Mouse (Mus musculus) left cerebral cortex, postnatal 10 days (tissue): Measurements from ENCODE around the gene Mta1. TPM values are rescaled to one million over a fixed set of nuclear protein-coding genes. Genes with fewer than 3 reads are reported as not detected.

Experiments used
- DNase-seq, 2 experiments: peaks; one replicate each; pipeline ENCODE4 v3.0.0; 2021 to 2022; ENCODE audit warnings: low spot score in 2 of 2, mixed read lengths in 1 of 2; ENCODE audit errors: extremely low spot score in 1 of 2
- intact Hi-C: fragments of 180-260 bp; cut with DNase I; formaldehyde crosslinking; loops from one replicate; pipeline ENCODE4 v1.15.1; 2025
- total RNA-seq, 2 experiments: library from RNA; stranded (reverse); gene quantifications; 2 replicates each; pipeline ENCODE4 v1.2.3; 2021

Gene Mta1
- total RNA-seq, 2 experiments from 2014 or later = 87.1 to 89.1 TPM

GRCm38 (mm10) chr12:113124726-113125125 is 26.6 kb downstream of the Mta1 start:
- DNase-seq = peak in 1 of 2 experiments; percentile 21
- intact Hi-C loops = no loop called here

DNA sequence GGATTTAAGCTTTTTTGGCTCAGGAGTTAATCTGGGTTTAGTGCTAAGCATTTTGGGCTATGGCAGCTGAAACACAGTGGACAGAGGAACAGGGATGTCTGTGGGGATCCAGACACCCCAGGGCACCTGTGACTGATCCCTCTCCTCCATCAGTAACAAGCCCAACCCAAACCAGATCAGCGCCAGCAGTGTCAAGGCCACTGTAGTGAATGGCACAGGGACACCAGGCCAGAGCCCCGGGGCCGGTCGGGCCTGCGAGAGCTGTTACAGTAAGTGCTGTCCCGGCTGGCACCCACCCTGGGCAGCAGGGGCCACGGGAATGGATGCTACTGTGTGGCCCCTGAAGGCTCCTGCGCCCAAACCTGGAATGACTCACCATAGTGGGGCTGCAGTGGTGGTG is 32.7 kb downstream of the Mta1 start:
- intact Hi-C loops = no loop called here
- peak in 1 of 2 experiments; percentile 31 for DNase-seq

DNA sequence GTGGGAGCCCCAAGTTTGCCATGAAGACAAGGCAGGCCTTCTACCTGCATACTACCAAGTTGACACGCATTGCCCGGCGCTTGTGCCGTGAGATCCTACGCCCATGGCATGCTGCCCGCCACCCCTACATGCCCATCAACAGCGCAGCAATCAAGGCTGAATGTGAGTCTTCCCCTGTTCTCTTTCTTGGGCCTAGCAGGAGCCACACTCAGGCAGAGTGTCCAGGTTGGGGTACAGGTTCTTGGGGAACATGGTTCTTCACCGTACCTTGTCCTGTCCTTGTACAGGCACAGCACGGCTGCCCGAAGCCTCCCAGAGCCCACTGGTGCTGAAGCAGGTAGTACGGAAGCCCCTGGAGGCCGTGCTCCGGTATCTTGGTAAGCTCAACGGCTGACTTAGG is 33.5 kb downstream of the Mta1 start:
- intact Hi-C loops = no loop called here
- DNase-seq = peak in 1 of 2 experiments; percentile 24

GRCm38 (mm10) chr12:113132567-113132966 is 34.5 kb downstream of the Mta1 start:
- intact Hi-C loops = no loop called here
- peak in 1 of 2 experiments; percentile 77 for DNase-seq

DNA sequence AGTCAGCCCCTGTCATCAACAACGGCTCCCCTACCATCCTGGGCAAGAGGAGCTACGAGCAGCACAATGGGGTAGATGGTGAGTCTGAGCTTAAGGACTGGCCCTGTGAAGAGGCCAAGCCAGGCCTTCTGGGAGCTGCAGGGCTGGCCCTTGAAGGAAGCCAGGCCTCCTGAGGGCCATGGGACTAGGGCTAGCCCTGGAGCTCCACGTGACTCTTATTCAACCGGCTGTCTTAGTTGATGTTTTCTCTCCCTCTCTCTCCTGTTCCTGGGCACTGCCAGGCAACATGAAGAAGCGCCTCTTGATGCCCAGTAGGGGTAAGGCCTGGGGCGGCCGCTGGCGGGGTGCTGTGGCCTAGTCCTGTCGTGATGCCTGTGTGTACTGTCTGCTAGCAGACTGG is 35.2 kb downstream of the Mta1 start:
- DNase-seq = no peak
- intact Hi-C loops = no loop called here

DNA sequence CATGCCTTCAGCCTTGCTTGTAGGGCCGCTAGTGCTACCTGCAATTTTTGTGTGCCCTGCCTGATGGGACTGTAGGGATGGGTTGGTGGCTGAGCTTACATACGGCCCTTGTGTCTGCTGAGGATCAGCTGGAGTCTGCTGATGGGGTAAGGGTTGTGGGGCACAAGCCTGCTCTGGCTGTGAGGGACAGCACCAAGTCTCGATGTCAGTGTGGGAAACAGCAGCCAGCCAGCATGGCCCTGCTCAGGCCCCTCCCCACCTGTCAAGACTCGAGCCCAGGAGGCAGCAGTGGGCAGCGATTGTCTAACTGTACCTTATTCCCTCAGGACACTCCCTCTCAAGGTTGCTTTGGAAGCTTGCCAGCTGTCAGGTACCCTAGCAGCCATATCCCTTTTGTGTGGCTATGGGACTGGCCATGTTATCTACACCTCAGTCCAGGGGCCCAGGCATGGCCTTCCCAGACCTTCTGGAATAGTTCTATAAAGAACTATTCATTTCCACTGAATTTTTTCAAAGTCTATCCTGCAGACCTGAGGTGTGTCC is 35.9 kb downstream of the Mta1 start:
- DNase-seq = no peak
- intact Hi-C loops = no loop called here

DNA sequence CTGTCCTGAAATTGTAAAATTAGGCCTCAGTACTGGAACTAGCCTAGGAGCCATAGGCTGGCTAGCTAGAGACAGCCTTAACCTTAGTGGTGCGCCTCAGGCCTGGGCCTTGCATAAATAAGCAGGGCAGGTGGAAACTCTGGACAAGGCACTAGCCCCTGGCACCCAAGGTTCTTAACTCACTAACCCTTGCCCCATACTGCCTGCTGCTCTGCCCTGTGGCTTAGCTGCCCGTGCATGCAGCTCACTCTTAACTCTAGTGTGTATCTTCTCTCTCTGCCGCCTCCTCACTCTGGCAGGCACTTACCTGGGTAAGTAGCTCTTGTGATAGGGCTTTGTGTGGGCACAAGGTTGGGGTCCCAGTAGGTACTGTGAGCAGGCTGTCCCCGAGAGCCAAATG is 36.4 kb downstream of the Mta1 start:
- no peak for DNase-seq

DNA sequence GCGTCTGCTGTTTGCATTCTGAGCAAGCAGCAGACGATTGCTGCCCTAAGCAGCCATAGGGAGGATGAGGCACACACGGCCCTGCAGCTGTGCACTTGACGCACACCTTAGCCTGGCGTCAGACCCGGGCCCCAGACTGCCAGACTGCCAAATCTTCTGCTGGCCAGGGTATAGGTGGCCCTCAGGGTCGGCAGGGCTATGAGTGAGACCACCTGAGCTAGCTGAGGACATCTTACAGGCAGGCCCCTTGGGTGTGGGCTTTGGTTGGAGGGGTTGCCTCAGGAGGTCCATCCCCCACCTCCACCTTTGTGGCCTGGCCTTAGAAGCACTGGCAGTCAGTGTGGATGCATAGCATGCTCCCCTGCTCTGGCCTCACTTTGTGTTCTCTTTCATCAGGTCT is 37.3 kb downstream of the Mta1 start:
- intact Hi-C loops = no loop called here
- no peak for DNase-seq

More for the DNA sequence above, 36.4 kb downstream of the Mta1 start:
- intact Hi-C loops = no loop called here

GRCm38 (mm10) chr12:113136492-113137020 is 38.5 kb downstream of the Mta1 start:
- DNase-seq = no peak
- intact Hi-C loops = no loop called here

GRCm38 (mm10) chr12:113137260-113138213 is 39.5 kb downstream of the Mta1 start:
- intact Hi-C loops = no loop called here

DNA sequence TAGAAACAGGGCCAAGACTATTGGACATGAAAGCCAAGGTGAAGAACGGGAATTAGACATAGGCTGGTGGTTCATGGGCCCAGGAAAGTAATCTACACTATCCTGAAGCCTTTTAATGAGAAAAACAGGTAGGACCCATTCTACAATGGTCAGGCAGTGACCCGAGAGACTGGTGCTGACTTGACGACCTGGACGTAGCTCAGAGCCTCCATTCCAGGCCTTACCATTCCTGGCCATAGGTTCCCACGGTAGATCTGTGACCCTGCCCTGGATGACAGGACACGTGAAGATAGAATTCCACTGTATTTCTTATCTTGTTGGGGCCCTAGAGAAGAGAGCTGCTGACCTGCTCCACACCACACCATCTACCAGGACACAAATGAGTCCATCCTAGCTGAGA is 40.2 kb downstream of the Mta1 start:
- intact Hi-C loops = no loop called here
- DNase-seq = no peak

More at GRCm38 (mm10) chr12:113137260-113138213, 39.5 kb downstream of the Mta1 start:
- DNase-seq = no peak

DNA sequence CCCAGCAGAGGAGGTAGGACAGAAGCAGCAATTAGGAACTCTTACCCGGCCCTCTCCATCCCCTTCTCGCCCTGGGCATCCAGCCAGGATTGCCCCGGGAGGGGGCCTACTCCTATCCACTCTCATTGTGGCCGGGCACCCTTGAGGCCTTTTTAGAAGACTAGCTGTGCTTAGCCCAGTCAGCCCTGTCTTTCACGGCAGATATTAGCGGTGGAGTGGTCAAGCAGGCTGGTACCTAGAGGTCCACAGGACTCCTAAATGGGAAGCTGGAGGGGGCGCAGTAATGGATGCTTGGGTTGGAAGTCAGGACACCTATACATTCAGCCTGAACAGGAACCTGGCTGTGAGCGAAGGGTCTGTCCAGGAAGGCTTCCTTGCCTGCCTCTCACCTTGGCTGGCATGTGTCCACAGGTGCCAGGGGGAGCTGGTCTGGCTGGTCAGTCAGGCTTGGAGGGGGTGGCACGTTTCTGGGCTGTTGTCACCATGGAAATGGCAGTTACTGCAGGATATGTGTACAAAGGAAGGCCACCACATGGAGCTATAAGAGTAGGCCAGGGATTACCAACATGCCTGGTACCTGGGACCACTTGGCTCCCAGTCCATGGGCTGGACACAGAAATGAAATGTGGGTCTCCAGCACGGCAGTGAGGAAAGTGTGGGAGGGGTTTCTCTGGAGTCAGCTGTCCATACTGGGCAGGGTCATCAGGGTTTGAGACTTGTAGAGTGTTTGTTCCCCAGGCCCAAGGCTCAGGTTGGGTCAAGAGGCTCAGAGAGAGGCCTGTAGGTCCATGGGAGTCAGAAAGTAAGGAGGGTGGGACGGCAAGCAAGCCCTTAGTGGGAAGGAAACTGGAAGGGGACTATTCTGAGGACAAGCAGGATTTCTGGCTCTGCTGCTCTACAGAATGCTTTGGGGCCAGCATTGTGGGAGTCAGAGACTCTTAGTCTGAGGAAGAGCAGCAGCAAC is 41.1 kb downstream of the Mta1 start:
- DNase-seq = no peak
- intact Hi-C loops = no loop called here

DNA sequence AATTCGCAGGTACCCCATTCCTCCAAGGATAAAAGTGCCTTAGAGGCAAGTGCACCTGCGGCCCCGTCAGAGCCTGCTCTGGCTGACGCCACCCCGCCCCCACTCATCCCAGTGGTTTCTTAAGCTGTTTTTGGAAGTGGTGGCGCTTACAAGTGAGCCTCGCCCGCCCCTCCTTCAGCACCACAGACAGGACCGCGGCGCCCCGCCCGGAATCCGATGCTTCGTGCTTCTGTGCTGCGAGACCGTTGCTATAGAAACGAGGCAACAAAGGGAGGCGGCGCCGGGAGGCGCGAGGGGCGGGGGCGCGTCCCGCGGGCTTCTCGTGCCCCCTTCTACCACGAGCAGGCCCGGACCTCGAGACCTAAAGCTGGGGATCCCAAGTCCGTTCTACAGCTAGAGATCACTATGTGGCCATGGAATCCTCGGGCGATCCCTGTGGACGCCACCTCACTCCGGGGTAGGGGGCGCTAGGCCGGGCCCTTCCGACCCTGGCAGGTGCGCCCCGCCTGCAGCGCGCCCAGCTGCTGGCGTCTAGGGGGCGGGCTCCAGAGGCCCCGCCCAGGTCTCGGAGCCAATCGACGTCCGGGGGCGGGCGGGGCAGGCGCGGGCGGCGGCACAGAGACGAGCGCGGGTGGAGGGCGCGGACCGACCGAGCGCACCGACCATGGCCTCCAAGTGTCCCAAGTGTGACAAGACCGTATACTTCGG is 42.0 kb downstream of the Mta1 start, which contains the start of gene Crip2:
Crip2 (plus strand) TSS at position 329 of the 708 bp plus-strand sequence.
- intact Hi-C loops = loop anchor here (5.0 kb wide), 1 partner anchor 47 kb away; the partner anchor contains the start of gene Tmem121

GRCm38 (mm10) chr12:113140616-113141411 is 42.7 kb downstream of the Mta1 start:
- DNase-seq = no peak
- intact Hi-C loops = loop anchor here (5.0 kb wide), 1 partner anchor 46 kb away; the partner anchor contains the start of gene Tmem121

More for the DNA sequence above, 42.0 kb downstream of the Mta1 start, which contains the start of gene Crip2:
- DNase-seq = peak; percentile 92 to 95

GRCm38 (mm10) chr12:113141531-113141973 is 43.5 kb downstream of the Mta1 start:
- intact Hi-C loops = loop anchor here (5.0 kb wide), 1 partner anchor 46 kb away; the partner anchor contains the start of gene Tmem121
- DNase-seq = peak in 1 of 2 experiments; percentile 79

DNA sequence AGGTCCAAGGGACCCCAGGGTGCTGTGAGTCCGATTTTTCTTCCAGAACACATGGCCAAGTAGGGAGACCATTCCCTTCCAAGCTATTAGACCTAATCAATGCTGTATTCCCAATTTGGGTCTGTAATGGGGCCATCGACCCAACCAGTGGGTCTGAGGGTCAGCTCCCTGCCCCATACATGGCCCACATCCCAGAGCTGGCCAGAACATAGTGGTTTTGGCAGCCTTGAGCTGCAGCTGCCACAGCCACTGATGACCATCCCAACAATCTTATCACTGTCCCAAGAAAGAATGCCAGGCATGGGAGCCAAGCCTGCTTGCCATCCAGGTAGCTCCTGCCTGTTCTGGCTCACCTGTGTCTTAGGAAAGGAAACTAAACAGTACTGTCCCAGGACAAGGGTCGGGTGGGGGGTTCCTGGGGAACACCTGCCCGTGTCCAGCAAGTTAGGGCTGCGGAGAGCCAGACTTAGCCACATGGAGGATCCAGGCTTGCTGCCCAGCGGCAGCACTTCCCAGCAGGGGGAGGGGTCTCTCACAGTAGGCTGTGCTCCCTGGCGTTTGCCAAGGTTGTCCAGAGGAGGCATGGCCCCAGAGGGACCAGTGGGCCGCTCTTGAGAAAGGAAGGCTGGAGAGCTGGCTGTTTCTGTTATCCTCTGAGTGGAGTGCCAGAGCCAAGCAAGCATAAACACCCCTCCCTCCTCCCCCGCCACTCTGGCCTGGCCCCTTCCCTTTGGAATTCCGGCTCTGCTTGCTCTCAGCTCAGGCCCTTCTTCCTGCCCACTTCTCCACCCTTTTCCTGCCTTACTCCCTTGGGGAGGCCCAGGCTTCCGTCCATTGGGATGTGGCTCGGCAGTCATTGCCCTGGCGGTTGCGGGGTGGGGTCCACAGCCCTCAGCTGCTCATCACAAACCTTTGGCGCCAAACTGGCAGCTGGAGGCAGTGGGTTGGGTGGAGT is 44.2 kb downstream of the Mta1 start:
- intact Hi-C loops = loop anchor here (5.0 kb wide), 1 partner anchor 45 kb away; the partner anchor contains the start of gene Tmem121
- DNase-seq = peak in 1 of 2 experiments; percentile 90
